Mouse (Mus musculus) Patski (cell line): ENCODE data around the gene Trf. TPM values are rescaled to one million over a fixed set of nuclear protein-coding genes. Genes with fewer than 3 reads are reported as not detected.

Experiments used
- ATAC-seq: fragments of 100-300 bp; one replicate; pipeline ENCODE4 v1.8.0; 2021
- CTCF ChIA-PET: fragments of 350-600 bp; sonication (Branson Sonifier 250); formaldehyde crosslinking; loops from one replicate; lab custom pipeline; 2022; ENCODE audit warnings: inconsistent platforms; lab: Charles Lee
- POLR2A ChIA-PET: fragments of 350-600 bp; sonication (Branson Sonifier 250); formaldehyde crosslinking; loops from one replicate; lab custom pipeline; 2022; ENCODE audit warnings: antibody characterized with exemption, inconsistent platforms; lab: Charles Lee
- DNase-seq: peaks from one replicate; pipeline ENCODE4 v3.0.0-alpha.2; 2011; ENCODE audit warnings: low read depth, low spot score
- H3K27me3 ChIP-seq: fragments of 371-371 bp; one replicate; pipeline ENCODE4 v1.5.1; 2021
- CTCF ChIP-seq: fragments of 100-300 bp; IDR thresholded peaks from one replicate; pipeline ENCODE4 v1.5.1; 2021
- in situ Hi-C: fragments of 300-500 bp; cut with MboI; formaldehyde crosslinking; loops from 3 replicates; pipeline ENCODE4 v1.11.1; 2018; ENCODE audit warnings: low pct_unique_long_range_greater_than_20kb, mixed read lengths
- polyA plus RNA-seq: library from polyadenylated mRNA; unstranded; gene quantifications from one replicate; pipeline ENCODE4 v1.2.3, GENCODE M21; 2021

The Trf gene
- polyA plus RNA-seq, 1 experiment from 2014 or later: not detected

DNA sequence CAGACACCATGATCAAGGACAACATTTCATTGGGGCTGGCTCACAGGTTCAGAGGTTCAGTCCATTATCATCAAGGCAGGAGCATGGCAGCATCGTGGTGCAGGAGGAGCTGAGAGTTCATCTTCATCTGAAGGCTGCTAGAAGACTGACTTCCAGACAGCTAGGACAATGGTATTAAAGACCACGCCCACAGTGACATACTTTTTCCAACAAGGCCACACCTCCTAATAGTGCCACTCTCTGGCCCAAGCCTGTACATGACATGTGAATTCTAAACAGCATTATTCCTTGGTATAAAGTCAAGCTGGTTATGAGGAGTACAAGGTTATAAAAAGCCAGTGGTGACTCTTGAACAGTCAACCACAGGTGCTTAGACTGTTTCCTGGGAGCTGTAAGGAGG lies 75.7 kb downstream of the Trf start:
- CTCF ChIA-PET: no interaction called here

More for the DNA sequence above, 75.7 kb downstream of the Trf start:
- no peak for TF ChIP-seq CTCF
- POLR2A ChIA-PET: no interaction called here
- H3K27me3 ChIP-seq: no peaks in the 10 kb centered on the region
- ATAC-seq (no peak), DNase-seq (no peak)
- in situ Hi-C loops: no loop called here

Other genes with a start within 250 kb of the Trf start
- 14.9 TPM for gene Slco2a1, start 241.7 kb downstream of the Trf start, polyA plus RNA-seq
- 43.8 TPM for gene Rab6b, start 118.7 kb downstream of the Trf start, polyA plus RNA-seq
- 43.0 TPM for gene Srprb, start 28.3 kb downstream of the Trf start, polyA plus RNA-seq
- not detected for gene Gm20425, start 137 bp downstream of the Trf start, polyA plus RNA-seq
- gene 1300017J02Rik, start 74.6 kb upstream of the Trf start, polyA plus RNA-seq: 0.12 TPM
- 56.9 TPM for gene Topbp1, start 74.8 kb upstream of the Trf start, polyA plus RNA-seq
- gene Cdv3, start 135.4 kb upstream of the Trf start, polyA plus RNA-seq: 102 TPM
- gene Bfsp2, start 250.0 kb upstream of the Trf start, polyA plus RNA-seq: not detected